Mouse (Mus musculus): ENCODE results near the gene Knstrn. TPM values are rescaled to one million over a fixed set of nuclear protein-coding genes. Genes with fewer than 3 reads are reported as not detected.

Gene Knstrn
- total RNA-seq, 2 experiments from 2014 or later = 1.7 to 2.1 TPM

DNA sequence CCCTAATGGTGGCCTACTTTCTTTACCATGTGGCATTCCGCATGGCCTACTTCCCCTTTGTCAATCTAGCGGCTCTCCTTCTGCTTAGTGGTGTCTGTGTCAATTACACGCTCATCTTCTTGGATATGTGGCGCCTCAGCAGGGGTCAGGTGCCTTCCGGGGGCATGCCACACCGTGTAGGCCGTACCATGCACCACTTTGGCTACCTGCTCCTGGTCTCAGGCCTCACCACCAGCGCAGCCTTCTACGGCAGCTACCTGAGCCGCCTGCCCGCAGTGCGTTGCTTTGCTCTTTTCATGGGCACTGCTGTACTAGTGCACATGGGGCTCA is 23.6 kb upstream of the Knstrn start:
- DNase-seq (ENCODE audit: extremely low spot score in 1 of 2, low spot score in 1 of 2) = no peak

DNA sequence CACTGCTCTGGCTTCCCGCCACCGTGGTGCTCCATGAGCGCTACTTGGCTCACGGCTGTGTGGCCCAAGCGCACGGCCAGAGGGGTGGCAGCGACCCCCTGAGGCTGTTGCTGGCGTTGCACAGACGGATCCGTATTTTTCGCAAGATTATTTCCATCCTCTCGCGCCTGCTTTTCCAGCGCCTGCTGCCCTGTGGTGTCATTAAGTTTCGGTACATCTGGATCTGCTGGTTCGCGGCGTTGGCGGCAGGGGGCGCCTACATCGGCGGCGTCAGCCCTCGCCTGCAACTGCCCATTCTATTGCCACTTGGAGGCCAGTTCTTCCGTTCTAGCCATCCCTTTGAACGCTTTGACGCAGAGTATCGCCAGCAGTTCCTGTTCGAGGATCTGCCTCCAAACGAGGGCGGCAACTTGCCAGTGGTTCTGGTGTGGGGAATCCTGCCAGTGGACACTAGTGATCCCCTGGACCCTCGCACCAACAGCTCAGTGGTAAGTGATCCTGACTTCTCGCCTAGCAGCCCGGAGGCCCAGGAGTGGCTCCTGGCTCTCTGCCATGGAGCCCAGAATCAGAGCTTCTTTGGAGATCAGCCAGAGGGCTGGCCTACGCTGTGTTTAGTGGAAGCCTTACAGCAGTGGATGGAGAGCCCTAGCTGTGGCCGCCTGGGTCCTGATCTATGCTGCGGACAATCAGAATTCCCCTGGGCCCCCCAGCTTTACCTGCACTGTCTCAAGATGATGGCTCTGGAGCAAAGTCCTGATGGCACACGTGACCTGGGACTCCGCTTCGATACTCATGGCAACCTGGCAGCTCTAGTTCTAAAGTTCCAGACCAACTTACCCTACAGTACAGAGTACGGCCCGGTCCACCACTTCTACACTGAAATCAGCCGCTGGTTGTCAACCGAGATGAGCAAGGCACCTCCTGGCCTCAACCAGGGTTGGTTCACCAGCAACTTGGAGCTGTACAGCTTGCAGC is 23.0 kb upstream of the Knstrn start:
- peak; percentile 49 to 64 for DNase-seq (ENCODE audit: extremely low spot score in 1 of 2, low spot score in 1 of 2)

DNA sequence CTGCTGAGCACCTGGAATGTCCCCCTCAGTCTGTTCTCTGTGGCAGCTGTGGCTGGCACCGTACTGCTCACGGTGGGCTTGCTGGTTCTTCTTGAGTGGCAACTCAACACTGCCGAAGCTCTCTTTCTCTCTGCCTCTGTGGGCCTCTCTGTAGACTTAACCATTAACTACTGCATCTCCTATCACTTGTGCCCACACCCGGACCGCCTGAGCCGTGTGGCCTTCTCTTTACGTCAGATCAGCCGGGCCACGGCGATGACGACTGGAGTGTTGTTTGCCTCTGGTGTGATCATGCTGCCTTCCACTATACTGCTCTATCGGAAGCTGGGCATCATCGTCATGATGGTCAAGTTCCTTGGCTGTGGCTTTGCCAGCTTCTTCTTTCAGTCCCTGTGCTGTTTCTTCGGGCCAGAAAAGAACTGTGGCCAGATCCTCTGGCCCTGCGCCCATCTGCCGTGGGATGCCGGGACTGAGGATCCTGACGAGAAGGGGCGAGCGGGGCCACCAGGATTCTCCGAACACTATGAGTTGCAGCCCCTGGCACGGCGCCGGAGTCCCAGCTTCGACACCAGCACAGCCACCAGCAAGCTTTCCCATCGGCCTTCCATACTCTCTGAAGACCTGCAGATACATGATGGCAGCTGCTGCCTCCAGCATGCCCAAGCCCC is 22.1 kb upstream of the Knstrn start:
- no peak for DNase-seq (ENCODE audit: extremely low spot score in 1 of 2, low spot score in 1 of 2)

DNA sequence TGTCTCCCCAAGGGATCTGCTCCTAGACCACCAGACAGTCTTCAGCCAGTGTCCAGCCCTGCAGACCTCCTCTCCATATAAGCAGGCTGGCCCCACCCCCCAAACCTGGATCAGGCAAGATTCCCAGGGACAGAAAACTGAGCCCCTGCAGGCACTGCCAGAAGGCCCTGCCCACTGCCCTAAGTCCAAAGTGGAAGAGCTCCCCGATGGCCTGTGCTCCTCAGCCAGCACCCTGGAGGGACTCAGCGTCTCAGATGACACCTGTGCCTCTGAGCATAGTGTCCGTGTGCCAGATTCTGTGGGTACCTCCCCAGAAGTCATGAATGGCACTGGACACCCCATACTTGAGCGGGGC is 21.6 kb upstream of the Knstrn start:
- DNase-seq (ENCODE audit: extremely low spot score in 1 of 2, low spot score in 1 of 2) = no peak

DNA sequence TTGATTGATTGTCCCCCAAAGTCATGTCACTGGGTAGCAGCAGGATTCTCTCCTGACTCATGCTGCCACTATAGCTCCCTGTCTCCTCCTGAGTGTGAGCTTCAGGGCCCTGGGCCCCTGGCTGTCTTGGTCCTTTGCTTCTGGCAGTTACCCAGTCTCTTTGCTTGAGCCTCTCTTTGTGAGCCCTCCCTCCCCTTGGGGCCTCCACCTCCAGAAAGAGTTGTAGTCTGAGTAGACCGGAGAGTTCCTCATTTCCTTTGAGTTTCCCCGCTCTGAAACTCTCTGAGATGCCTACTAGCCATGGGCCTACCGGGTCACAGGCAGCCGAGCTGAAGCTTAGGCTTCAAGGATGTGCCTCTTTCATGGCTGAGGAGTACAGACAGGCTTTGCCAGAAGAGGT is 20.2 kb upstream of the Knstrn start:
- DNase-seq (ENCODE audit: extremely low spot score in 1 of 2, low spot score in 1 of 2) = no peak

DNA sequence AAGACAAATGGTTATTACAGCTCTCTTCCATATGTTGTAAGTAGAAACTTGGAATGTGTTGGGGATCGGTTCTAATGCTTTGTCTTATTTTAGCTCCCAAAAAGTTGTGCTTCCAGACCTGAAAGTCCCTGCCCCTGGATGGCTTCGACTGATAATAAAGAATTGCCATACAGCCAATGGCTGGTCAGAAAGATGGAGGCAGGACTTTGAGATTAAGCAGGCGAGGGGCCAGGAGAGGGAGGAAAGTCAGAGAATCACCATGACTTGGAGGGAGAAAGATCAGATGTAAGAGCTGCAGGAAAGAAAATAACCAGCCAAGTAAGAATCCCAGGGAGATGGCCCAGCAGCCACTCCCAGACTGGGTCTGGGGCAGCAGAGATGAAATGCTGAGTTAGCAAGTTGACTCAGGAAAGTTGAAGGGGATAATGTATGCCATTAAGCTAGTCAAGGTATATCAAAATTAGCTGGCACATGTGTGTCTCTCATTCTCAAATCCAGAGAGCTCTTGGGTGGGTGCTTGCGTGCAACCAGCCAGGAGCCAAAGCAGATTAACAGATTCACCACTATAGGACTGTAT is 11.2 kb upstream of the Knstrn start:
- DNase-seq (ENCODE audit: extremely low spot score in 1 of 2, low spot score in 1 of 2) = no peak

DNA sequence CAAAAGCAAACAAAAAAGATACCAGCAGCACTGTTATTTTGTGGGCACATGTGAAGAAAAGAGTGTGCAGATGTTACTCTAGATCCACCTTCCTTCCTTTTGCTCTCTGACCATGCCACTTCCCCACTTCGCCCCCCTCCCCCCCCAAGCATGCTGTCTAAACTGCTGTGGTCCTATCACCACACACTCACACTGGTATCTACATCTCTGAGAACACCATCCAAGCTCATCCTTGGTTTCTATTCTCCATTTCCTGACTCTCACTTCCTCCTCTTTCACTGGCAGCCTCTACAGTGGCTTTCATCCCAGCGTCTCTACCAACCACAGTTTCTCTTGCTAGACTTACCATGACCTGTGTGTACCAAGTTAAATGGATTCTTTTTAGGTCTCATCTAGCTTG is 9.3 kb upstream of the Knstrn start:
- no peak for DNase-seq (ENCODE audit: extremely low spot score in 1 of 2, low spot score in 1 of 2)

DNA sequence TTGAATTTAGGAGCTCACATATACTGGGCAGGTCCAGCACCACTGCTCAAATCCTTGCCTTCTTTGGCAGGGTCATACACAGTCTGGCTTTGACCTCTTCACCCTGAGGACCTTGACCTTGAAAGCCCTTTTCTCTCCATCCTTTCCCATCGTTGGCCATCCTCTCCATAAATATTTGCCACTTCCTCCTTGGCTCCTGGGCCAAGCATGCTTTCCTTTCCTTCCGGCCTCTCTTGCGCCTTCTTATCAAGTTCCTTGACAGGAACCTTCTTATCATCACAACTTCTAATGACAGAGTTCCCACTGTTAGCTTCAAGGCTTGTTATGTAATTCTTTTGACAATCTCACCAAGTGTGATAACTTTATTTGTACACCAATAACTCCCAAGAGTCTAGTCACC is 8.7 kb upstream of the Knstrn start:
- no peak for DNase-seq (ENCODE audit: extremely low spot score in 1 of 2, low spot score in 1 of 2)

DNA sequence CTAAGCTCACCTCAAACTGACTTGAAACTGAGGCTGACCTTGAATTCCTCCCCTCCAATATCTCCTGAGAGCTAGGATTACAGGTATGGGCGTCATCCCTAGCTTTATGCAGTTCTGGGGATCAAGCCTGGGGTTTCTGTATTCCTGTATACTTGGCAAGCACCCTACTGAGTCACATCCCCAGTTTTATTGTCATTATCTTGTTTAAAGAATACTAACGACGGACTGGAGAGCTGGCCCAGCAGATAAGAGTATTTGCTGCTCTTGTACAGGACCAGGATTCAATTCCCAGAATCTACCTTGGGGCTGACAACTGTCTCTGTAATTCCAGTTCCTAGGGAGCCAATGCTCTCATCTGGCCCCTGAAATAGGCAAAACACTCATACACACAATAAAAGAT is 8.0 kb upstream of the Knstrn start:
- DNase-seq (ENCODE audit: extremely low spot score in 1 of 2, low spot score in 1 of 2) = no peak

DNA sequence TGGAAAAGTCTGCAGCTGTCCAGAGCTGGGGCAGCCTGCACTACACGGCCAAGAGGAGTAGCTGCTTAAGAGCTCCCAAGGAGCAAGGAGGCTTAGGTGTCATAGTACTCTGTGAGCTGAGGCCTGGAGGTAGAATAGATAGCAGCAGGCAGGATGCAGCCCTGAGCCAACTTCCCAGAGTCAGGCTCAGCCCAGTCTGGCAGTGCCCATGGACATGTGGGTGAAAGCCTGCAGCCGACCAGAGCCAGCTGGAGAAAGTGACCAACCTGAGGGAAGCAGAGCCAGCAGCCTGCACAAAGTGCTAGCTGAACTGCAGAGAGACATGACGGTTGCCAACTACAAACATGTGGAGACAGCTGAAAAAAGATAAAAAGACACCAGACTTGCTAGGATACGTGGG is 6.9 kb upstream of the Knstrn start:
- DNase-seq (ENCODE audit: extremely low spot score in 1 of 2, low spot score in 1 of 2) = no peak

DNA sequence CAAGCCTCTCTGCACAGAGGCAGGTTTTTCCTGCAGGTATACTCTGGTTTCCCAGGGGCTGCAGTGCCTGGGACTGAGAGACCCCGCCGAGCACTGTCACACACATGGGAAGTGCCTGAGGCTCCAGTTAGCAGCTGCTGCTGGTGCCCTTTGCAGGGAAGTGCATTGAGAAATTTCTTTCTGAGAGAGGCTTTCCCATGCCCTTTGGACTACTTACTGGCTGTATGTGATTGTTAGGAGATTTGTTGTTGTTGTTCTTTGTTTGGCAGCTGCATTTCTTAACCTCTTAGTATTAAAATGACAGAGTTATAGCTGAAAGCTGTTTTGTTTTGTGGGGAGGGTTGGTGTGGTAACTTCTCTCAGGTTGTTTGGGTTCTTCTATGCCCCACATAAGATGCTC is 2.9 kb upstream of the Knstrn start:
- no peak for DNase-seq (ENCODE audit: extremely low spot score in 1 of 2, low spot score in 1 of 2)

DNA sequence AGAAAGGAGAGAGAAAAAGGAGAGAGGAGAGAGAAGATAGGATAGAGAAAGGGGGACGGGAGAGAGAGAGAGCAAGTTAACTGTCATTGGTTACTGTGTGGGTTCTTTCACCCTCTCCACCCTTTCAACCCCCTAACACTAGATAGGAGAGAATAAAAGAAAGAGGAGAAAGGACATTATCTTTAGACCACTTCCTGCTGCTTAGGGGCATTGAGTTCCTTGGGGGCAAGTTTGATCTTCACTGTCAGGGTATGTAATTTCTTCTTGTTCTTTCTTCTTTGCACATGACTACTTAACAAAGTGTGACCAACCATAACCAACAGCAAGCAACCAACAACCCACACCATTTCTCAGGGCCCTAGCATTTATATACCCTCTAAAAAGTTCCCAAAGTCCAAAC is 1.1 kb upstream of the Knstrn start:
- DNase-seq (ENCODE audit: extremely low spot score in 1 of 2, low spot score in 1 of 2) = no peak

DNA sequence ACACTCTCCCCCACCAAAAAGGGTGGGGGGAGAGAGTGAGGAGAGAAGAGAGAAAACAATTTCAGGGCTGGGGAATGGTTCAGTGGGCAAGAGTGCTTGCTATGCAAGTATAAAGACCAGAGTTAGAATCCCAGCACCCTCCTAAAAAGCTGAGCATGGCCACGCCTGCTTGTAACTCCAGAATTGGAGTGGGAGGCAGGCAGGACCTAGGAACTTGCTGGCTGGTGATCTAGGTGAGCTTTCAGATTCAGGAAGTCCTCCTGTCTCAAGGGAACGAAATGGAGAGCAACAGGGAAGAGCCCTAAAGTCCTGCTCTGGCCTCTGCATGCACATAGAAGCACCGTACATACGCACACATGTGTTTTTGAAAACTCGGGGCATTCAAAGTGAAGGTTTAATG is 9.0 kb downstream of the Knstrn start:
- DNase-seq (ENCODE audit: extremely low spot score in 1 of 2, low spot score in 1 of 2) = no peak

DNA sequence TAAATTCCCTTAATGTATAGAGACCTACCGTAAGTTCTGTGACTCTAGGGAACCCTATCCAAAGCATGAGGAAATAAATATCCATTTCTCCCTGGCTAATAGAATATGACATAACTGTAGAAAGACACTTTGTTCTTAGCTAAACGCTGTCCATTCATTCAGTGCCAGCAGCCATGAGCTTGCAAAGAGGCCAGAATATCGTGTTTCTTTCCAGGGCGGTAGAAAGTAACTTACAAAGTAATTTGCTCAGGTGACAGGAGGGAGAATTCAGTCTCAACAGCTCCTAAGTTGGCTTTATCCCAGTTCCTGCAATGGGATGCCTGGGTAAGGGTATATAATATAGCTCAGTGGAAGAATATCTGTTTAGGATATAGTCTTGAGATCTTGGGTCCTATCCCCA is 10.6 kb downstream of the Knstrn start:
- DNase-seq (ENCODE audit: extremely low spot score in 1 of 2, low spot score in 1 of 2) = no peak

DNA sequence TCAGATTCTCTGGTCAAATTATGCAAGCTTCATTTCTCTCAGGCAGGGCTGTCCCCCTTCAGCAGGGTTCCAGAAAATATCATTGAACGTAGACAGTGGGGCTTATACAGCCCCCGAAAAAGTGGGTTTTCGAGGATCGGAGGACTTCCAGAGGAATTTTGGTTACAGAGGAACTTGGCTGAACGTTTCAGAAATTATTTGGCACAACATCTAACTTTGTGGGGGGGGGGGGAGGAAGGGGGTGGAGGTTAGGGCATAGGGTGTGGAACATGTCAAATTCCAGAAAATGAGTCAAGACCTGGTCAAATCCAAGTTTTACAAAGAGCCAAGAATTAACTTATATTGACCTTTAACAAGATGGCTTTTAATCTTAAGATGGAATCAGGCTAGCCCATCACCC is 15.3 kb downstream of the Knstrn start:
- DNase-seq (ENCODE audit: extremely low spot score in 1 of 2, low spot score in 1 of 2) = no peak

DNA sequence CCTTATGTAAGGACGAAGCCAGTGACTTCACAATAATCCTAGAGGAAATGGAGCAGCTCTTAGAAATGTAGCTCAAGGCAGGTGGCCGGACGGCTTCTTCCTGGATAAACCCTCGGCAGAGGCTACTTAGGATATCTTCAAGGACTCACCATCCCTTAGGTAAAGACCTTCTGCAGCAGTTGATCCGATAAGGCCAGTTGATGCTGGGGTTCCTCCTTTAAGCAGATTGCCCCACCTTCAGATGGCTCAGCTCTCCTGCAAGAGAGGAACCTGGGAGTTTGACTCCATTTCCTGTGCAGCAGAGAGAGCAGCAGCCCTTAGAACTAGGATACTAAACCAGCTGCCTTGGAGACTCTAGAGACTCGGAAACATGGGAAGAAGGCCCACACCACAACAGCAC is 20.3 kb downstream of the Knstrn start:
- DNase-seq (ENCODE audit: extremely low spot score in 1 of 2, low spot score in 1 of 2) = no peak

DNA sequence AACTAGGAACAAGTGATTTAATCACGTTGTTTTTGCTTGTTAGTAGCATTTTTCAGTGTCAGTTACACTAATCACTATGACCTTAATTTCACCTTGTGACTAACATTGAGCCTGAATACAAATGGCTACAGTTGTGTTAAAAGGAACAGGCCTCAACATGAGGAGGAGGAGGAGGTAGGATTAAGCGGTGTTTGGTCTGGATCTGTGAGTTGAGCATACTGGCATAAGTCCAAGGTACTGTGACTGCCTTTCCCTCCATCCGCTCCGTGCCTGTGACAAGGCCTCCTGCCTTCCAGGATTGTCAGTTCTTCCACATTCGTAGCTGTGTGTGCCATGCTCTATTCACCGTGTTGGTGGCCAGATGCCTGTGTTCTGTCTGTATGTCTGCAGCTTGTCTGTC is 21.3 kb downstream of the Knstrn start:
- no peak for DNase-seq (ENCODE audit: extremely low spot score in 1 of 2, low spot score in 1 of 2)

DNA sequence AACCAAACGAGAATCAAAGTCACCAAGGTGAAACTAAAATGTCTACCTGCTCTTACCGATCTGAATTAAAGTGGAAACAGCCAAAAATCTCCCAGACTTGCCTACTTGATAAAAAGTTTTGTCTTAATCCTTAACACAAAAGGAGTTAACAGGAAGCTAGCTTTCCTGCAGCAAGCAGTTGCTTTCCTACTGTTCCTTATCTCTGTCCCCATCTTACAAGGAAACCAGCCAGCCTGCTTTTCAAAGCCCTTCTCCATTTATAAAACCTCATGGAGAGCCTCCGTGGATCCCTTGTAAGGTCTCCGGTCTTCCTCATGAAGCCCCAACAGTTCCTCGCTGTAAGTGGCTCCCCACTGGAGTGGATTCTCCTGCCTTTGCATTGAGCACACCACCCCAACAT is 24.5 kb downstream of the Knstrn start:
- DNase-seq (ENCODE audit: extremely low spot score in 1 of 2, low spot score in 1 of 2) = no peak

DNA sequence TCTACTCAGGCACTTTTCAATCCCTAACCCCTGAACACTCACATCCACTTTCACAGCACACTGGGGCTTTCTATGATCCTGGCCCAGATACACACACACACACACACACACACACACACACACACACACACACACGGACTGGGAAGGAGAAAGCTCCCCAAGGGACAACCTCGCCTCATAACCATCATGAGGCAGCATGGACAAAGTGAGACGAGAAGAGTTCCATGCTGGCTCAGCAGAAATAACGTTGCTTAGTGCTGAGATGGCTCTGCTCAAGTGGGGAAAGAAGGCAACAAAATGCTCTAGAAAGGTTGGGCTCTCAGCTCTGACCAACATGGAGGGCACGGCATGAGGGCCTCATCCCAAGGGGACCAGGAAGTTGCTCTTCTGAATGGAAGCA is 27.4 kb downstream of the Knstrn start:
- no peak for DNase-seq (ENCODE audit: extremely low spot score in 1 of 2, low spot score in 1 of 2)

DNA sequence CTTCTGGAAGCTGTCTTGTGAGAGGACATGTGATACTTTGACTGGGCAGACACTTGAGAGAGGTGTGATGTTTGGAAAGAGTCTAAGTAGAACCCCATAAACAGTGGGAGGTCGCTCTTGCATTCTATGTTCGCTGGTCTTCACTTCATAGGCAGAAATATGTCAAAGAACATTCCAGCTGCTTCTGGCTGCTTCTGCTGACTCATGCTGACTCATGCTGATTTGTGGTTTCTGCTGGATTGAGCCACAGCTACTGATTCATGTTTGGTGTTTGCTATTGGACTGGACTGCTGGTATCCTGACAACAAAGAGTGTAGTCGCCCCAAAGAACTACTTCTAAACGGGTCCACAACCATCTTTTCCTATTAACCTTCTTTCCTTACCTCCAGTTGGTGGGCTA is 28.0 kb downstream of the Knstrn start:
- DNase-seq (ENCODE audit: extremely low spot score in 1 of 2, low spot score in 1 of 2) = no peak

DNA sequence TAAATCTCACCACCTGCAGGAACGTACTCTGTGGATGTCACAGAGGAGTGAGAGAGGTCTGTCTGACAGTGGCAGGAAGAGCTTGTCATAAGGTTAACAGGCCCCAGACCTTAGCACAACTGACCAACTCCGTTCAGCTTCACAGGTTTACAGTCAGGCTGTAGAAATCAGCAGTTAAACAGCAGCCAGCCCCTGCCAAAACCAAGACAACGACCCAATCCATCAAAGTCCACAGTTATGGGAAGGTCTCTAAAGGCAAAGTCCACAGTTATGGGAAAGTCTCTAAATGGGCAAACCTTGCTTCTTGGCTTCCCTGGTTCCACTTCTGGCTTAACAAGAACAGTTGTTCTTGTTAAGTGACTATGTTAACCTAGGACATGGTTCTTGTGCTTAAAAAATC is 30.6 kb downstream of the Knstrn start:
- no peak for DNase-seq (ENCODE audit: extremely low spot score in 1 of 2, low spot score in 1 of 2)

DNA sequence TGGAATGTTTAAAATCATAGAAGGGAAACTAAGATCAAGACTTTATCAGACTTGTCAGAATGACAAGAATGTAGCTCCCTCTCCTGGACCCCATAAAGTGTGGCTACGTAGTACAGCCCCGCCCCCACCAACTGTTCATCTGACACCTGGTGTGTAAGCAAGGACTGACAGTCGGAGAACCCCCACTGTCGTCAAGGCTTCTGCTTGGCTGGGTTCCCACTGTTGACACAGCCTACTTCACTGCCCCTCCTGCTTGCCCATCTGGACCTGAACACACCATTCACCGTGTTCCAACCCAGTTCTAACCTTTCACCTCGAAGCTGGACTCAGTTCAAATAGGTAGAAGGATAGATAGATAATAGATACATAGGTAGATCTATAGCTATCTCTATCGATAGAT is 32.4 kb downstream of the Knstrn start:
- no peak for DNase-seq (ENCODE audit: extremely low spot score in 1 of 2, low spot score in 1 of 2)
